Mouse (Mus musculus) hindbrain, embryonic 13.5 days (tissue): ENCODE data around the gene Ttc32. TPM values are rescaled to one million over a fixed set of nuclear protein-coding genes. Genes with fewer than 3 reads are reported as not detected.

Source experiments
- polyA plus RNA-seq: library from polyadenylated mRNA; unstranded; fragments of >200 nt; fragmentation: Nextera tagmentation; extraction: Ambion mirVana; gene quantifications from 2 replicates; pipeline ENCODE4 v1.2.1, GENCODE M21; 2015

Ttc32 gene
- polyA plus RNA-seq, 1 experiment from 2014 or later = 11.3 TPM

Other genes starting within 250 kb of the Ttc32 start
- gene Laptm4a, start 108.3 kb upstream of the Ttc32 start, polyA plus RNA-seq = 229 and 244 TPM in 2 replicates
- gene Matn3, start 82.1 kb upstream of the Ttc32 start, polyA plus RNA-seq = 0.22 and 0.71 TPM in 2 replicates
- gene Wdr35, start 56.1 kb upstream of the Ttc32 start, polyA plus RNA-seq = 19.4 and 20.5 TPM in 2 replicates